Mouse (Mus musculus): Measurements from ENCODE around the gene Glt1d1. TPM values are rescaled to one million over a fixed set of nuclear protein-coding genes. Genes with fewer than 3 reads are reported as not detected.

Glt1d1 gene
- polyA plus RNA-seq, 1 experiment from 2014 or later = 2.9 TPM

DNA sequence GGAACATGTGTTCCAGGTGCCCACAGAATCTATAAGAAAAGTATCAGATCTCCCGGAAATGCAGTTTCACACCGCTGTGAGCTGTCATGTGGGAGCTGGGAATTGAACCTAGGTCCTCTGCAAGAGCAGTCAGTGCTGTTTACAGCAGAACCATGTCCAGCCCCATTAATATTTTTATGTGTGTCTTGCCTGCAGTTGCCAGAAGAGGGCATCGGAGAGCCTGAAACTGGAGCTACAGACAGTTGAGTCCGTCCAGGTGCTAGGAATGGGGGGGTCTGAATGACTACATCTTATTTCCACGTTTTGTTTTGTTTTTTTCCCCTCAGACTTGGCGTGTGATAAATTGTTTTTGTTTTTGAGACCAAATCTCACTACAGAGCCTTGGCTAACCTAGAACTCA lies 16.0 kb downstream of the Glt1d1 start:
- Histone ChIP-seq H3K4me2 (ENCODE audit: low read depth, low read length) (no peak overlapping the region), H3K27me3 (ENCODE audit: insufficient read depth, low read length) (no peaks in the 10 kb centered on the region), H3K4me3 (ENCODE audit: low read depth, low read length) (no peak overlapping the region), H3K36me3 (replicated peaks; ENCODE audit: insufficient read depth, low read length) (peaks cover 23% of the 10 kb centered on the region), H3K9ac (replicated peaks) (no peak overlapping the region), H3K27ac (ENCODE audit: low read depth) (no peak overlapping the region), H3K4me1 (ENCODE audit: insufficient read depth) (no peaks in the 10 kb centered on the region), H3K9me3 (ENCODE audit: low read length) (peaks cover 12% of the 10 kb centered on the region)
- TF ChIP-seq CTCF (IDR thresholded peaks at IDR 0.05; ENCODE audit: low read depth) (peak; percentile 46), EP300 (IDR thresholded peaks at IDR 0.05; ENCODE audit: low read depth) (no peak)
- DNase-seq (no peak), ATAC-seq (no peak)
- 67% methylated on average over 6 of the region's 6 CpGs for WGBS (ENCODE audit: insufficient replicate concordance)

DNA sequence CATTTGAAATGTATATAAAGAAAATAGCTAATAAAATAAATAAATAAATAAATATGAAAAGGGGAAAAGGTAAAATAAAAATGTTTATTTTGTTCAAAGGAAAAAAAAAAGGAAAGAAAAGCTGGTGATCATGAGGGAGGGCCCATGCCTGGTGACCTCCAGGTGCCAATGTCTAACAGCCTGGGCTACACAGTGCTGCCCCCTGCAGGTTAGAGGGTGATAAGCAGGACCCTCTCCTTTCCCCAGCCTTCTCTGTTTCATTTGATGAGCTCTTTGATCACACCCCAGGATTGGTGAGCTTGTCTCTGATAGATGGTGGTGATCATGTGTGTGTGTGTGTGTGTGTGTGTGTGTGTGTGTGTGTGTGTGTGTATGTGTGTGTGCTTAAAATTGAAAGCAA lies 17.0 kb downstream of the Glt1d1 start:
- ATAC-seq (peak; percentile 41; the same call in 1 of the 2 replicates), DNase-seq (peak; percentile 42)
- peak; percentile 63 for TF ChIP-seq CTCF (IDR thresholded peaks at IDR 0.05; ENCODE audit: low read depth)
- TF ChIP-seq EP300 (IDR thresholded peaks at IDR 0.05; ENCODE audit: low read depth) = no peak
- Histone ChIP-seq H3K36me3 (replicated peaks; ENCODE audit: insufficient read depth, low read length) (peaks cover 19% of the 10 kb centered on the region), H3K9me3 (ENCODE audit: low read length) (peaks cover 15% of the 10 kb centered on the region), H3K4me2 (ENCODE audit: low read depth, low read length) (no peak overlapping the region), H3K27ac (ENCODE audit: low read depth) (no peak overlapping the region), H3K27me3 (ENCODE audit: insufficient read depth, low read length) (no peaks in the 10 kb centered on the region), H3K9ac (replicated peaks) (no peak overlapping the region), H3K4me3 (ENCODE audit: low read depth, low read length) (no peak overlapping the region), H3K4me1 (ENCODE audit: insufficient read depth) (no peaks in the 10 kb centered on the region)

DNA sequence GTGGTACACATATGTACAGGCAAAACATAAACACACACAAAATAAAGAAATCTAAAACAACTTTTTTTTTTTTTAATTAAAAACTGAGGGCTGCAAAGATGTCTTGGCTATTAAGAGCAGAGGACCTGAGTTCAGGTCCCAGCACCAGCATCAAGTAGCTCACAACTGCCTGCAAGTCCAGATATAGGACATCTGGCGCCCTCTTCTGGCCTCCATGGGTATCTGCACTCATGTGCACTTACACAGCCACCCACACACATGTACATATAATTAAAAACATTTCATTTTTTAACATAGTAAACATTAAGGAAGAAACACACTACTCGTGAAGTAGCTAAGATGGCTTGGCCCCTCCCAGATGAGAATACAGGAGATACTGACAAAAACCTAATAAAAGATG lies 26.2 kb downstream of the Glt1d1 start:
- TF ChIP-seq EP300 (IDR thresholded peaks at IDR 0.05; ENCODE audit: low read depth) (no peak), CTCF (IDR thresholded peaks at IDR 0.05; ENCODE audit: low read depth) (peak; percentile 36)
- WGBS (ENCODE audit: insufficient replicate concordance) = 64% methylated on average over 2 of the region's 2 CpGs

DNA sequence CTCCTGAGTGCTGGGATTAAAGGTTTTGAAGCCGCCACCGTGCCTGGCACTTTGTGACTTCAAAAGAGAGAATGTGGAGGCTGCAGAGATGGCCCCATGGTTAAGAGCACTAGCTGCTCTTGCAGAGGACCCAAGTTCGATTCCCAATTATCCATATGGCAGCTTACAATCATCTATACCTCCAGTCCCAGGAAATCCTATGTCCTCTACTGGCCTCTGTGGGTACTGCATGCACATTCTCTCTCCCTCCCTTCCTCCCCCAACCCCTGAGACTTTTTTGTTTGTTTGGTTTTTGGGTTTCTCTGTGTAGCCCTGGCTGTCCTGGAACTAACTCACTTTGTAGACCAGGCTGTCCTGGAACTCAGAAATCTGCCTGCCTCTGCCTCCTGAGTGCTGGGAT lies 27.2 kb downstream of the Glt1d1 start:
- Histone ChIP-seq H3K36me3 (replicated peaks; ENCODE audit: insufficient read depth, low read length) (peaks cover 7% of the 10 kb centered on the region), H3K9me3 (ENCODE audit: low read length) (peaks cover 8% of the 10 kb centered on the region), H3K9ac (replicated peaks) (no peak overlapping the region), H3K4me2 (ENCODE audit: low read depth, low read length) (no peak overlapping the region), H3K4me1 (ENCODE audit: insufficient read depth) (no peaks in the 10 kb centered on the region), H3K27me3 (ENCODE audit: insufficient read depth, low read length) (no peaks in the 10 kb centered on the region), H3K4me3 (ENCODE audit: low read depth, low read length) (no peak overlapping the region), H3K27ac (ENCODE audit: low read depth) (no peak overlapping the region)
- TF ChIP-seq EP300 (IDR thresholded peaks at IDR 0.05; ENCODE audit: low read depth) = no peak
- TF ChIP-seq CTCF (IDR thresholded peaks at IDR 0.05; ENCODE audit: low read depth) = no peak
- WGBS (ENCODE audit: insufficient replicate concordance) = 72% methylated on average over 3 of the region's 3 CpGs
- DNase-seq (no peak), ATAC-seq (no peak)

More for the DNA sequence above, 26.2 kb downstream of the Glt1d1 start:
- peaks cover 7% of the 10 kb centered on the region for H3K36me3 ChIP-seq (replicated peaks; ENCODE audit: insufficient read depth, low read length)
- H3K4me3 ChIP-seq (ENCODE audit: low read depth, low read length) = no peak overlapping the region
- no peaks in the 10 kb centered on the region for H3K4me1 ChIP-seq (ENCODE audit: insufficient read depth)
- no peaks in the 10 kb centered on the region for H3K27me3 ChIP-seq (ENCODE audit: insufficient read depth, low read length)
- H3K9ac ChIP-seq (replicated peaks) = no peak overlapping the region
- no peak for DNase-seq
- H3K27ac ChIP-seq (ENCODE audit: low read depth) = no peak overlapping the region
- ATAC-seq = no peak
- peaks cover 11% of the 10 kb centered on the region for H3K9me3 ChIP-seq (ENCODE audit: low read length)
- no peak overlapping the region for H3K4me2 ChIP-seq (ENCODE audit: low read depth, low read length)

DNA sequence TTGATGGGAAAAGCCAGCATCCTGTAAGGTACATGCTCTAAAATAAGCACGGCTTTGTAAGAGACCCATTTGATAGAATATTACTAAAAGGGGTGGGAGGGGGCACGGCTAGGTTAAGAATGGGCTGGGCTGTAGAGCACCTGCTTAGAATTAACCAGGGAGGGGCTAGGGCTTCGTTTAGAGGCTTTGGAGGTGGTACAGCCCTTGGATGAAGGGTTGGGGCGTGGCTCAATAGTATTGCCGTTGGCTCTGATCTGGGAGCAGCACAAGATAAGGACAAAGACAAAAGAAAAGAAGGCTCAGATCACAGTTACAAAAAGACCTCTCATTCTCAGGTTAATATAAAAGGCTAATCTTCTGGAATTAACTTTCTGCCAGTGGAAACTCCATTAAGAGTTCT lies 28.2 kb downstream of the Glt1d1 start:
- WGBS (ENCODE audit: insufficient replicate concordance) = 70% methylated on average over 5 of the region's 5 CpGs

DNA sequence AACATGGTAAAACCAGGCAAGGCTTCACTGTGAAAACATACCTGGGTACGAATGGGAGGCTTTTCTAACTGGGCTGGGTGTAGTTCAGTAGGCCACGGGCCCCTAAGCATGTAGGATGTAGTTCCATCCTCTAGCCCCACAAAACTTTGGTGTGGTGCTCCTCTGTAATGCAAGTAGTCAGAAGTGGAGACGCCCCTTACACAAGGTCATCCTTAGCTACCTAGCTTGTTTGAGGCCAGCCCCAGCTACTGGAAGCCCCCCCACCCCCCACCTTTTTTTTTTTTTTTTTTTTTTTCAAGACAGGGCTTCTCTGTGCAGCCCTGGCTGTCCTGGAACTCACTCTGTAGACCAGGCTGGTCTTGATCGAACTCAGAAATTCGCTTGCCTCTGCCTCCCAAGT lies 28.9 kb downstream of the Glt1d1 start:
- no peaks in the 10 kb centered on the region for H3K27me3 ChIP-seq (ENCODE audit: insufficient read depth, low read length)
- H3K4me1 ChIP-seq (ENCODE audit: insufficient read depth) = no peaks in the 10 kb centered on the region
- H3K4me2 ChIP-seq (ENCODE audit: low read depth, low read length) = no peak overlapping the region
- H3K9me3 ChIP-seq (ENCODE audit: low read length) = peaks cover 8% of the 10 kb centered on the region
- ATAC-seq (no peak), DNase-seq (no peak)
- no peak overlapping the region for H3K4me3 ChIP-seq (ENCODE audit: low read depth, low read length)
- no peak overlapping the region for H3K9ac ChIP-seq (replicated peaks)
- H3K36me3 ChIP-seq (replicated peaks; ENCODE audit: insufficient read depth, low read length) = peaks cover 9% of the 10 kb centered on the region
- no peak overlapping the region for H3K27ac ChIP-seq (ENCODE audit: low read depth)
- 67% methylated on average over 5 of the region's 5 CpGs for WGBS (ENCODE audit: insufficient replicate concordance)
- TF ChIP-seq EP300 (IDR thresholded peaks at IDR 0.05; ENCODE audit: low read depth) = no peak
- no peak for TF ChIP-seq CTCF (IDR thresholded peaks at IDR 0.05; ENCODE audit: low read depth)

More for the DNA sequence above, 28.2 kb downstream of the Glt1d1 start:
- Histone ChIP-seq H3K27me3 (ENCODE audit: insufficient read depth, low read length) (no peaks in the 10 kb centered on the region), H3K9ac (replicated peaks) (no peak overlapping the region), H3K27ac (ENCODE audit: low read depth) (no peak overlapping the region), H3K9me3 (ENCODE audit: low read length) (peaks cover 8% of the 10 kb centered on the region), H3K4me3 (ENCODE audit: low read depth, low read length) (no peak overlapping the region), H3K4me1 (ENCODE audit: insufficient read depth) (no peaks in the 10 kb centered on the region), H3K4me2 (ENCODE audit: low read depth, low read length) (no peak overlapping the region), H3K36me3 (replicated peaks; ENCODE audit: insufficient read depth, low read length) (peaks cover 8% of the 10 kb centered on the region)
- TF ChIP-seq CTCF (IDR thresholded peaks at IDR 0.05; ENCODE audit: low read depth) (no peak), EP300 (IDR thresholded peaks at IDR 0.05; ENCODE audit: low read depth) (no peak)
- DNase-seq = no peak
- ATAC-seq = no peak

DNA sequence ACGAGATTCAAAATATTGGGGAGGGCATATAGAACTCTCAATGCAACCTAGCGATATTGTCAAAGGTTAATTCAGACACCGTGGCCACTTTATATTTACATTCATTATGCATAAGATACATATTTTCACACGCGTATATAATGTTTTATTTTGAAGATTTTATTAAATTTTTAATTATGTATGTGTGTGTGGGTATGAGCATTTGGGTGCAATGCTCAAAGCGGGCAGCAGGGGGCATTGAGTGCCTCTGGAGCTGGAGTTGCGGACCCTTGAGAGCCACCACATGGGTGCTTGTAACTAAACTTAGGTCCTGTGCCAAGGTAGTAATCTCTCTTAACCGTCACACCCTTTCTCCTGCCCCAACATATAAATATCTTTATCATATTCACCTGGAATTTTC lies 41.9 kb downstream of the Glt1d1 start:
- ATAC-seq = no peak
- no peak for TF ChIP-seq CTCF (IDR thresholded peaks at IDR 0.05; ENCODE audit: low read depth)
- no peak for TF ChIP-seq EP300 (IDR thresholded peaks at IDR 0.05; ENCODE audit: low read depth)
- Histone ChIP-seq H3K4me2 (ENCODE audit: low read depth, low read length) (no peak overlapping the region), H3K4me3 (ENCODE audit: low read depth, low read length) (no peak overlapping the region), H3K4me1 (ENCODE audit: insufficient read depth) (no peaks in the 10 kb centered on the region), H3K9me3 (ENCODE audit: low read length) (peaks cover 10% of the 10 kb centered on the region; the same call in 1 of the 2 replicates), H3K9ac (replicated peaks) (no peak overlapping the region), H3K36me3 (replicated peaks; ENCODE audit: insufficient read depth, low read length) (no peaks in the 10 kb centered on the region), H3K27me3 (ENCODE audit: insufficient read depth, low read length) (no peaks in the 10 kb centered on the region), H3K27ac (ENCODE audit: low read depth) (no peak overlapping the region)
- DNase-seq = no peak
- WGBS (ENCODE audit: insufficient replicate concordance) = 78% methylated on average over 8 of the region's 8 CpGs

Data from liver, postnatal 0 days (tissue).